ENCODE assay signal across 10 mouse cellular contexts in the genomic region with DNA sequence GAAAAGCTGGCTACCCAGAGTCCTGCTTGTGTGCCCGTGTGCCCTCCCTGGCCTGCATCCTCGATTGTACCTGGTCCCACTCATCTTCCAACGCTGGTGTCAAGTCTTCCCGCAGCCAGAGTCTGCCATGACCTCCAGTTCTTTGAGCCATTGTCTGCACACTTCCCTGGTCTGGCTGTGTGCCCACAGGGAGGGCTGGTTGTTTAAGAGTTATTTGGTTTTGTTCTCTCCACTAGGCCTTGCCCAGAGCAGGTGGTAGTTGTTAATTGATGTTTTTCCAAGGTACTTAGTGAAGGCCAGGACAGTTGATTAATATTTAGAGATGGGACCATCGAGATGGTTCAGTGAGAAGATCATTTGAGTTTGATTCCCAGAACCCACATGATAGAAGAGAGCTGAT. TPM values are rescaled to one million over a fixed set of nuclear protein-coding genes. Genes with fewer than 3 reads are reported as not detected.
DNase-seq lines count a peak whose midpoint lies in the region; ATAC-seq lines count a peak whose summit lies in the region.
"Had no signal": no experiment of that assay in that cellular context is flagged by ENCODE, and none has a peak within 500 bp of the region (broad histone marks: within the 10 kb centered on the region; RNA-seq: fewer than 3 reads in every experiment).

No protein-coding gene starts in this region.

- H3K4me1 ChIP-seq in hindbrain, embryonic 10.5 days (replicated peaks), result peaks cover 42% of the 10 kb centered on the region
- peaks cover 16% of the 10 kb centered on the region for H3K4me1 ChIP-seq in hindbrain, embryonic 16.5 days (ENCODE audit: control insufficient read depth, insufficient read depth, low read depth, low read length)

- no peak for ATAC-seq in hindbrain, embryonic 16.5 days
- ATAC-seq: lung, postnatal 0 days had no signal

- no peak overlapping the region for H3K4me2 ChIP-seq in hindbrain, embryonic 16.5 days (ENCODE audit: low read length)

- no peaks in the 10 kb centered on the region for H3K9me3 ChIP-seq in hindbrain, embryonic 10.5 days
- no peaks in the 10 kb centered on the region for H3K9me3 ChIP-seq in hindbrain, embryonic 16.5 days (ENCODE audit: control insufficient read depth, low read length)
- H3K9me3 ChIP-seq: G1E had no signal

- H3K27ac ChIP-seq in hindbrain, embryonic 10.5 days, result peak overlapping the region; percentile 36; the same call in 1 of the 2 replicates
- H3K27ac ChIP-seq in hindbrain, embryonic 16.5 days (ENCODE audit: low read depth, low read length), result no peak overlapping the region

- 89% methylated on average over 5 of the region's 5 CpGs for WGBS in hindbrain, embryonic 10.5 days
- WGBS in hindbrain, embryonic 16.5 days, result 52% methylated on average over 5 of the region's 5 CpGs

- H3K36me3 ChIP-seq in hindbrain, embryonic 10.5 days, result no peaks in the 10 kb centered on the region
- H3K36me3 ChIP-seq in hindbrain, embryonic 16.5 days (ENCODE audit: control insufficient read depth, insufficient read depth, low read length), result no peaks in the 10 kb centered on the region
- H3K36me3 ChIP-seq: G1E had no signal

- no peak for DNase-seq in hindbrain, embryonic 10.5 days (ENCODE audit: low spot score)
- DNase-seq in retina, postnatal 1 day, result peak; percentile 48
- DNase-seq in retina, embryonic 14.5 days (ENCODE audit: low spot score), result no peak
- DNase-seq in kidney, postnatal 36 days, result peak; percentile 46 to 77
- no peak for DNase-seq in T-cell, adult 2 months (ENCODE audit: low spot score)
- no peak for DNase-seq in gastrocnemius, postnatal 14 days
- DNase-seq in urinary bladder, postnatal 36 days (ENCODE audit: low spot score in 2 of 2), result no peak

- intact Hi-C loops in gastrocnemius, postnatal 14 days (cut with DNase I; ENCODE audit: low total_unique reads), result loop anchor here (10.0 kb wide), 2 partner anchors 49 to 61 kb away; no protein-coding TSS in a partner anchor

- H3K27me3 ChIP-seq in hindbrain, embryonic 10.5 days (ENCODE audit: insufficient read depth, poor library complexity, severe bottlenecking), result no peaks in the 10 kb centered on the region
- H3K27me3 ChIP-seq in hindbrain, embryonic 16.5 days (replicated peaks; ENCODE audit: control insufficient read depth, insufficient read depth, low read length), result no peaks in the 10 kb centered on the region

- H3K9ac ChIP-seq in hindbrain, embryonic 16.5 days (ENCODE audit: low read depth, low read length), result no peak overlapping the region

- H3K4me3 ChIP-seq in hindbrain, embryonic 10.5 days, result no peak overlapping the region
- no peak overlapping the region for H3K4me3 ChIP-seq in hindbrain, embryonic 16.5 days (ENCODE audit: low read length)

RNA-seq across cellular contexts. Expression of gene Itgb5, which starts 54.7 kb away (rescaled TPM):
- polyA plus RNA-seq in hindbrain, embryonic 10.5 days (2016; fragmentation: Nextera tagmentation; extraction: Ambion mirVana), result 24.2 and 30.3 TPM in 2 replicates
- polyA plus RNA-seq in hindbrain, embryonic 16.5 days (2015; fragmentation: Nextera tagmentation; extraction: Ambion mirVana), result 4.9 and 7.8 TPM in 2 replicates
- 10 to 100 TPM; 31.9 to 33.3 TPM for total RNA-seq in gastrocnemius, postnatal 14 days (2021)

Comparison
In these comparisons a context has a peak if more than half of its experiments do, and no peak if none do; other contexts are left out.
1. DNase-seq: peak in retina, postnatal 1 day (single experiment) and kidney, postnatal 36 days (2 of 2); none in hindbrain, embryonic 10.5 days (single experiment), retina, embryonic 14.5 days (single experiment), T-cell, adult 2 months (single experiment), gastrocnemius, postnatal 14 days (single experiment) and urinary bladder, postnatal 36 days (0 of 2).